8 mouse cellular contexts compared by ENCODE assay signal in the genomic region with DNA sequence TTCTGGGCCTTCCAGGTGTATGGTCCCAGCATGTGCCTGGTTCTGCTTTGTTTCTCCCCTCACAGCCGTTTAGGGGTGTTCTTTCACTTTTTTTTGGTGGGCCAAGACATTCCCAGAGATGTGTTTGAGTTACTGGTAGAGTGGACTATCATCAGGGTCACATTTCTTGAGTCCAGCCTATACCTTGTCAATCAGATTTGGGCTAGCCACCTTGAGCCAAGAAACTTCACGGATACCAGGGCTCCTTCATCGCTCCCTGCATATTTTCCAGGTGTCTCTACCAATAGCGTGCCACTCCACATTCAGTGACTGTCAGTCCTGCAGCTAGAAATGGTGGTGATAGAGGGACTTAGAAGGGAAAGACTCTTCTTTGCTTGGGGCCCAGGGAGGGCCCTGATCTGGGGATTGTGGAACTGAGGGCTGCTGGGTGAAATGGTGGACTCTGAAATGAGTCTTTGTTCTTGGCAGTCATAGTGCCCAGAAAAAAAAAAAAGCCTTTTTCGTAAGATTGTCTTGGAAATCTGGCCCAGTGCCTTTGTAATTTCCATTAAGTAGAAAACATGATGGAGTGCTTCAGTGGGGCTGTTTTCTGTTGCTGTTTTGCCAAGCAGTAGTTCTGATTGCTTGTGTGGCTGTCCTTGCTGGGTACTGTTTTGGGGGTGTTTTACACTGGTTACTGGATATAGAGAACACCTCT. TPM values are rescaled to one million over a fixed set of nuclear protein-coding genes. Genes with fewer than 3 reads are reported as not detected.
A peak's percentile ranks its signal among the peaks of the same experiment; 100 is the strongest.
DNase-seq lines count a peak whose midpoint lies in the region; ATAC-seq lines count a peak whose summit lies in the region.

No protein-coding gene starts in this region.

- H3K4me3 ChIP-seq in forebrain, embryonic 14.5 days (ENCODE audit: low read depth, low read length) = peak overlapping the region; percentile 80
- peak overlapping the region; percentile 77 for H3K4me3 ChIP-seq in neural tube, embryonic 11.5 days (ENCODE audit: low read depth, low read length)

- no peaks in the 10 kb centered on the region for H3K9me3 ChIP-seq in forebrain, embryonic 14.5 days (replicated peaks; ENCODE audit: control insufficient read depth, low read length)
- H3K9me3 ChIP-seq in neural tube, embryonic 11.5 days (ENCODE audit: control insufficient read depth, low read length) = no peaks in the 10 kb centered on the region

- peaks cover 28% of the 10 kb centered on the region for H3K4me1 ChIP-seq in forebrain, embryonic 14.5 days (ENCODE audit: control insufficient read depth, insufficient read depth, low read length)
- peaks cover 3% of the 10 kb centered on the region for H3K4me1 ChIP-seq in neural tube, embryonic 11.5 days (ENCODE audit: control insufficient read depth, insufficient read depth, low read length)

- 33% methylated on average over 5 of the region's 5 CpGs for WGBS in forebrain, embryonic 14.5 days
- WGBS in neural tube, embryonic 11.5 days = 70% methylated on average over 5 of the region's 5 CpGs

- peak overlapping the region; percentile 88 for H3K4me2 ChIP-seq in forebrain, embryonic 14.5 days (ENCODE audit: low read length)
- peak overlapping the region; percentile 51 for H3K4me2 ChIP-seq in neural tube, embryonic 11.5 days (ENCODE audit: low read depth)

- peak overlapping the region; percentile 94 for H3K27ac ChIP-seq in forebrain, embryonic 14.5 days (ENCODE audit: low read depth, low read length)
- peak overlapping the region; percentile 94 for H3K27ac ChIP-seq in neural tube, embryonic 11.5 days (ENCODE audit: low read depth, low read length)

- no peaks in the 10 kb centered on the region for H3K27me3 ChIP-seq in forebrain, embryonic 14.5 days (replicated peaks; ENCODE audit: control insufficient read depth, insufficient read depth, low read length)
- H3K27me3 ChIP-seq in neural tube, embryonic 11.5 days (ENCODE audit: control insufficient read depth, insufficient read depth, low read length) = no peaks in the 10 kb centered on the region

- DNase-seq in adrenal gland, adult (ENCODE audit: inconsistent age in 2 of 2, low spot score in 1 of 2) = peak; percentile 34 to 82
- DNase-seq in adrenal gland, postnatal 4 days (ENCODE audit: low spot score in 2 of 2) = no peak
- peak; percentile 75 for DNase-seq in 3T3-L1 (ENCODE audit: low read depth, low spot score)
- DNase-seq in forebrain, embryonic 14.5 days (ENCODE audit: low spot score) = peak; percentile 75
- DNase-seq in kidney, postnatal 36 days = peak; percentile 41 to 63
- no peak for DNase-seq in neural tube, embryonic 11.5 days (ENCODE audit: low spot score)
- no peak for DNase-seq in thymus, postnatal 14 days
- no peak for DNase-seq in thymus, postnatal 36 days

- H3K36me3 ChIP-seq in forebrain, embryonic 14.5 days (ENCODE audit: control insufficient read depth, insufficient read depth, low read length) = no peaks in the 10 kb centered on the region
- H3K36me3 ChIP-seq in neural tube, embryonic 11.5 days (ENCODE audit: control insufficient read depth, insufficient read depth, low read length) = no peaks in the 10 kb centered on the region

- peak overlapping the region; percentile 85 for H3K9ac ChIP-seq in forebrain, embryonic 14.5 days (ENCODE audit: low read length)
- peak overlapping the region; percentile 78 for H3K9ac ChIP-seq in neural tube, embryonic 11.5 days (ENCODE audit: low read length)

- ATAC-seq in forebrain, embryonic 14.5 days = peak; percentile 3; the same call in 1 of the 2 replicates
- ATAC-seq in neural tube, embryonic 11.5 days (ENCODE audit: insufficient read depth, low FRiP score, low TSS enrichment) = no peak

RNA-seq across cellular contexts. Expression of a gene that starts 1.1 kb away (rescaled TPM):
- total RNA-seq in adrenal gland, postnatal 4 days (2021) = 10 to 100 TPM; 27.0 to 28.6 TPM
- polyA plus RNA-seq in forebrain, embryonic 14.5 days (2014; fragmentation: Nextera tagmentation; extraction: Ambion mirVana) = 31.9 and 36.4 TPM in 2 replicates
- 34.3 and 34.4 TPM in 2 replicates for polyA plus RNA-seq in neural tube, embryonic 11.5 days (2014; fragmentation: Nextera tagmentation; extraction: Ambion mirVana)

RNA-seq across cellular contexts. Expression of a gene that starts 11.7 kb away (rescaled TPM):
- total RNA-seq in adrenal gland, postnatal 4 days (2021) = under 1 TPM in 1 of 2 experiments, not detected in 1; 0.56 TPM
- not detected in 2 replicates for polyA plus RNA-seq in forebrain, embryonic 14.5 days (2014; fragmentation: Nextera tagmentation; extraction: Ambion mirVana)
- polyA plus RNA-seq in neural tube, embryonic 11.5 days (2014; fragmentation: Nextera tagmentation; extraction: Ambion mirVana) = not detected in 2 replicates

RNA-seq across cellular contexts. Expression of a gene that starts 49.2 kb away (rescaled TPM):
- total RNA-seq in adrenal gland, postnatal 4 days (2021) = under 1 TPM; 0.22 to 0.34 TPM
- 0.29 TPM in 1 of 2 replicates, not detected in the other for polyA plus RNA-seq in forebrain, embryonic 14.5 days (2014; fragmentation: Nextera tagmentation; extraction: Ambion mirVana)
- 0.11 and 0.24 TPM in 2 replicates for polyA plus RNA-seq in neural tube, embryonic 11.5 days (2014; fragmentation: Nextera tagmentation; extraction: Ambion mirVana)

RNA-seq across cellular contexts. Expression of a gene that starts 55.6 kb away (rescaled TPM):
- total RNA-seq in adrenal gland, postnatal 4 days (2021) = 1 to 10 TPM; 2.2 to 4.9 TPM
- 0.19 and 0.26 TPM in 2 replicates for polyA plus RNA-seq in forebrain, embryonic 14.5 days (2014; fragmentation: Nextera tagmentation; extraction: Ambion mirVana)
- 0.34 TPM in 2 replicates for polyA plus RNA-seq in neural tube, embryonic 11.5 days (2014; fragmentation: Nextera tagmentation; extraction: Ambion mirVana)

Comparison
In these comparisons a context has a peak if more than half of its experiments do, and no peak if none do; other contexts are left out.
1. DNase-seq: peak in adrenal gland, adult (2 of 2), 3T3-L1 (single experiment), forebrain, embryonic 14.5 days (single experiment) and kidney, postnatal 36 days (2 of 2); none in adrenal gland, postnatal 4 days (0 of 2), neural tube, embryonic 11.5 days (single experiment), thymus, postnatal 14 days (single experiment) and thymus, postnatal 36 days (0 of 2).